Mouse (Mus musculus) T-helper 1 cell (primary cell): ENCODE data around the gene Olfr552.
"Not testable (repeated sequence)": the region's sequence is repeated elsewhere in the genome, so short reads cannot be mapped to it uniquely, and the experiment has no call there.

ENCODE experiments used
- in situ Hi-C: fragments of 300-600 bp; cut with MboI, MseI; formaldehyde crosslinking; loops from one replicate; pipeline ENCODE4 v1.15.1; 2025; ENCODE audit warnings: high pct_unique_total_duplicates

Gene Olfr552

GRCm38 (mm10) chr7:102597378-102598031 lies at the start of gene Olfr552:
Gene Olfr552, plus strand, starts transcription at chr7:102597770.
- in situ Hi-C loops, result no loop called here

GRCm38 (mm10) chr7:102549570-102549969 lies 48.0 kb upstream of the Olfr552 start, which contains the start of gene Olfr549:
Gene Olfr549, plus strand, starts transcription at chr7:102549870.
- in situ Hi-C loops, result no loop called here

GRCm38 (mm10) chr7:102553279-102553678 lies 44.3 kb upstream of the Olfr552 start:
- in situ Hi-C loops, result no loop called here

GRCm38 (mm10) chr7:102564999-102565997 lies 32.3 kb upstream of the Olfr552 start, which contains the start of gene Trim21:
Gene Trim21, minus strand, starts transcription at chr7:102565486.
- in situ Hi-C loops, result no loop called here

GRCm38 (mm10) chr7:102566219-102566618 lies 31.4 kb upstream of the Olfr552 start:
- in situ Hi-C loops, result no loop called here

GRCm38 (mm10) chr7:102571142-102571541 lies 26.4 kb upstream of the Olfr552 start, which contains the start of gene Olfr550:
Gene Olfr550, plus strand, starts transcription at chr7:102571442.
- in situ Hi-C loops, result no loop called here

GRCm38 (mm10) chr7:102573174-102573830 lies 24.3 kb upstream of the Olfr552 start:
- in situ Hi-C loops, result no loop called here

- in situ Hi-C loops, result loop anchor here (5.0 kb wide), 1 partner anchor 61 kb away; the partner anchor contains the start of gene Olfr554
These were observed 21.6 kb upstream of the Olfr552 start for GRCm38 (mm10) chr7:102575998-102576397.

GRCm38 (mm10) chr7:102591786-102592185 lies 5.8 kb upstream of the Olfr552 start, which contains the start of gene Olfr551:
Gene Olfr551, minus strand, starts transcription at chr7:102591886.
- in situ Hi-C loops, result no loop called here

- in situ Hi-C loops, result no loop called here
These were observed 20.5 kb downstream of the Olfr552 start, which contains the start of gene Olfr553 for GRCm38 (mm10) chr7:102618118-102618517. Gene Olfr553, minus strand, starts transcription at chr7:102618218.

GRCm38 (mm10) chr7:102619608-102620007 lies 22.0 kb downstream of the Olfr552 start:
- in situ Hi-C loops, result no loop called here

GRCm38 (mm10) chr7:102620368-102620767 lies 22.8 kb downstream of the Olfr552 start:
- in situ Hi-C loops, result not testable (repeated sequence)

GRCm38 (mm10) chr7:102636665-102637064 lies 39.1 kb downstream of the Olfr552 start:
- in situ Hi-C loops, result loop anchor here (5.0 kb wide), 2 partner anchors 59 to 124 kb away; no protein-coding TSS in a partner anchor

GRCm38 (mm10) chr7:102638132-102638531 lies 40.6 kb downstream of the Olfr552 start, which contains the start of gene Olfr554:
Gene Olfr554, plus strand, starts transcription at chr7:102638432.
- in situ Hi-C loops, result loop anchor here (5.0 kb wide), 2 partner anchors 61 to 126 kb away; no protein-coding TSS in a partner anchor

GRCm38 (mm10) chr7:102644945-102645344 lies 47.4 kb downstream of the Olfr552 start:
- in situ Hi-C loops, result not testable (repeated sequence)
